Mouse (Mus musculus) Muller cell, postnatal 12 days (primary cell): ENCODE results near the gene Cct3.
"Not testable (repeated sequence)": the region's sequence is repeated elsewhere in the genome, so short reads cannot be mapped to it uniquely, and the experiment has no call there.

Experiments used
- DNase-seq: peaks from one replicate; pipeline ENCODE4 v3.0.0-alpha.2; 2015; ENCODE audit errors: inconsistent ontology term

Cct3 gene

GRCm38 (mm10) chr3:88361096-88361495 lies 64.2 kb downstream of the Cct3 start:
- DNase-seq = no peak

DNA sequence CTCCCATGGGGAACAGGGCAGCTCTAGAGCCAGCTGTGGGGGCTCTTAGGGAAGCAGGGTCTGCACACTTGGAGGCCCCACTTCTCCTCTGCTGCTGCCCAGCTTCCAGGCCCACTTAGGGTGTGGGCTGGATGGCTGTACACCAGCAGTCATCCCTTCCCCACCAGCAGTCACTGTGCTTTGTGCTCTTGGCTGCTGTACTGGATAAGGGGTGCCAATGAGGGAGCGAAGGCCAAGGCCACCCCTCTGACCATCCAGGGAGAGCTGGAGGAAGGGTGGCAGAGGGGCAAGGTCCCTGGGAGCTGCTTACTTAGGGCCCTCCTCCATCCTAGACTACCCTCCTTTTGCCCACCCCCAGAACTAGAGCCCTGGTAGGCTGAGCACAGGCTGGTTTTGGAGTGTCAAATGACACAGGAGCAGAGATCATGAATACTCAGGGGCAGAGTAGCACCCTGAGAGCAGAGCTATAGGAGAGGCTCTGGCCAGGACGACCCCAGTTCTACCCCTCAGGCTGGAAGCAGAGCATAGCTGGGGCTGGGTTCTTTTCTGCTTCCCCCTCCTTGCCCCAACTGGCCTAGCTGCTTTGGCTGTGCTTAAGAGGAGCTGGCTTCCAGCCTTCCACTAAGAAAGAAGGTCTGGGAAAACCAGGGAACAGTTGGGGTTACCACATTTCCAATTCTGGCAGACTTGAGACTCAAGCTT lies 64.8 kb downstream of the Cct3 start:
- no peak for DNase-seq

- DNase-seq = peak; percentile 68
Measured at GRCm38 (mm10) chr3:88363700-88364099, 66.8 kb downstream of the Cct3 start.

- DNase-seq = peak; percentile 89
Measured at GRCm38 (mm10) chr3:88364337-88364736, 67.4 kb downstream of the Cct3 start, which contains the start of gene Paqr6. Gene Paqr6 (plus strand): TSS chr3:88364584.

DNA sequence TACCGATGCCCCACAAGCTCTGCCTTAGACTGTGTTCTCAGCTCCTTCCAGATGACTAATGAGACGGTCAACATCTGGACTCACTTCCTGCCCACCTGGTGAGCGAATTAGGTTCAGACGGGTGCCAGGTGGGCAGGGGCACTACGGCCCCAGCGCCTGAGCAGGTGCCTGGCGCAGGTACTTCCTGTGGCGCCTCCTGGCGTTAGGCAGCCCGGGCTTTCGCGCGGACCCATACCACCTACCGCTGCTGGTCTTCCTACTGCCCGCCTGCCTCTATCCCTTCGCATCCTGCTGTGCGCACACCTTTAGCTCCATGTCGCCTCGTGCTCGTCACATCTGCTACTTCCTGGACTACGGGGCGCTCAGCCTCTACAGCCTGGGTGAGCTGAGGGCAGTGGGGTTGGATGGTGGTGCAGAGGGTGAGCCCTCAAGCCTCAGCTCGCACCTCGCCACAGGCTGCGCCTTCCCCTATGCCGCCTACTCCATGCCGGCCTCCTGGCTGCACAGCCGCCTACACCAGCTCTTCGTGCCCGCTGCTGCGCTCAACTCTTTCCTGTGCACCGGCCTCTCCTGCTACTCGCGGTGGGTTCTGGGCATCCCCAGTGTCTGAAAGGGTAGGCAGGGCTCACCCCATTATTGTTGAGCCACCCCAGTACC lies 68.9 kb downstream of the Cct3 start:
- DNase-seq = no peak

DNA sequence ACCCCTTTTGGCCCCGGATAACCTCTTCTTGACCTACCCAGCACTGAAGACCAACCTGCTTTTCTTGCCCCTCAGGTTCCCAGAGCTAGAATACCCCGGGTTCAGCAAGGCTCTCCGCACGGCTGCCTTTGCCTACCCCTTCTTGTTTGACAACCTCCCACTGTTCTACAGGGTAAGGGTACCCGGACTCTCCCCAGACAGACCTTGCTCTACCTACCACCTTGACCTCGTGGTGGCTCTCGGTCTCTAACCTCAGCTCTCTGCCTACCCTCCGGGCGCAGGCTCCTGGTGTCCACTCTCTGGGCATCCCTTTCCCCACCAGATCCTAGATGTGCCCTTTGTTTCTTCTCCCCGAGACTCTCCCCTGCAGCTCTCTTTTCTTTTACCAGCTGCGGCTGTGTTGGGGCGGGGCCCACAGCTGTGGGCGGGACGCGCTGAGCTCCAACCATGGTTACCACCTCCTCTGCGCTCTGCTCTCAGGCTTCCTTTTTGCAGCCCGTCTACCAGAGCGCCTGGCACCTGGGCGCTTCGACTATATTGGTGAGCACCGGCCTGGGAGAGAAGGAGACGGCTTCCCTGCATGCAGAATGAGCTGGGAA lies 70.0 kb downstream of the Cct3 start:
- DNase-seq = not testable (repeated sequence)

- DNase-seq = not testable (repeated sequence)
Measured at GRCm38 (mm10) chr3:88367517-88367916, 70.6 kb downstream of the Cct3 start.

GRCm38 (mm10) chr3:88368511-88368910 lies 71.6 kb downstream of the Cct3 start:
- not testable (repeated sequence) for DNase-seq
